ENCODE assay signal across 9 mouse cellular contexts in genomic region chr11:51643761-51644160, GRCm38 (mm10). TPM values are rescaled to one million over a fixed set of nuclear protein-coding genes. Genes with fewer than 3 reads are reported as not detected.
A peak's percentile ranks its signal among the peaks of the same experiment; 100 is the strongest.
DNase-seq lines count a peak whose midpoint lies in the region; ATAC-seq lines count a peak whose summit lies in the region.
"Had no signal": no experiment of that assay in that cellular context is flagged by ENCODE, and none has a peak within 500 bp of the region (broad histone marks: within the 10 kb centered on the region; RNA-seq: fewer than 3 reads in every experiment).

No protein-coding gene starts in this region.

- WGBS in embryonic facial prominence, embryonic 13.5 days, result 50% methylated on average over 15 of the region's 15 CpGs

- peak; percentile 61 for DNase-seq in adrenal gland, postnatal 14 days
- no peak for DNase-seq in adrenal gland, postnatal 25 days
- DNase-seq in left cerebral cortex, postnatal 4 days, result peak; percentile 89
- no peak for DNase-seq in left cerebral cortex, postnatal 14 days (ENCODE audit: low spot score in 2 of 2)
- peak; percentile 70 to 74 for DNase-seq in thymus, adult 18-20 months
- no peak for DNase-seq in c-Kit-positive CD71-positive TER-119-positive erythroid progenitor cells, embryonic 14.5 days (ENCODE audit: low spot score)
- DNase-seq in lung, postnatal 25 days (ENCODE audit: low spot score), result no peak

- no peaks in the 10 kb centered on the region for H3K9me3 ChIP-seq in embryonic facial prominence, embryonic 13.5 days
- H3K9me3 ChIP-seq: intestine, embryonic 15.5 days had no signal

- peaks cover 34% of the 10 kb centered on the region for H3K36me3 ChIP-seq in embryonic facial prominence, embryonic 13.5 days
- H3K36me3 ChIP-seq: intestine, embryonic 15.5 days had no signal

- H3K27ac ChIP-seq in embryonic facial prominence, embryonic 13.5 days, result peak overlapping the region; percentile 60
- H3K27ac ChIP-seq: intestine, embryonic 15.5 days had no signal

- intact Hi-C loops in left cerebral cortex, postnatal 4 days (cut with DNase I), result no loop called here
- intact Hi-C loops in left cerebral cortex, postnatal 14 days (cut with DNase I), result no loop called here

- peak overlapping the region; percentile 28 for H3K9ac ChIP-seq in embryonic facial prominence, embryonic 13.5 days
- H3K9ac ChIP-seq: intestine, embryonic 15.5 days had no signal

- H3K4me1 ChIP-seq in embryonic facial prominence, embryonic 13.5 days, result peaks cover 21% of the 10 kb centered on the region

- no peak overlapping the region for H3K4me3 ChIP-seq in embryonic facial prominence, embryonic 13.5 days
- H3K4me3 ChIP-seq: intestine, embryonic 15.5 days had no signal

- no peaks in the 10 kb centered on the region for H3K27me3 ChIP-seq in embryonic facial prominence, embryonic 13.5 days
- H3K27me3 ChIP-seq: intestine, embryonic 15.5 days had no signal

- H3K4me2 ChIP-seq in embryonic facial prominence, embryonic 13.5 days, result peak overlapping the region; percentile 7; the same call in 1 of the 2 replicates
- H3K4me2 ChIP-seq: intestine, embryonic 15.5 days had no signal

- ATAC-seq in embryonic facial prominence, embryonic 13.5 days (ENCODE audit: insufficient number of reproducible peaks, insufficient read depth, low FRiP score, low TSS enrichment, low read depth), result no peak
- ATAC-seq: intestine, embryonic 15.5 days had no signal

RNA-seq across cellular contexts. Expression of gene N4bp3, which starts 6.9 kb away (rescaled TPM):
- total RNA-seq in adrenal gland, postnatal 14 days (2021), result 16.2 and 18.8 TPM in 2 replicates
- 11.1 and 13.7 TPM in 2 replicates for total RNA-seq in adrenal gland, postnatal 25 days (2021)
- total RNA-seq in left cerebral cortex, postnatal 4 days (2021), result 10 to 100 TPM; 15.1 to 16.0 TPM
- total RNA-seq in left cerebral cortex, postnatal 14 days (2021), result 10 to 100 TPM in 1 of 2 experiments, 1 to 10 TPM in 1; 9.1 to 11.0 TPM
- 19.0 and 21.2 TPM in 2 replicates for polyA plus RNA-seq in embryonic facial prominence, embryonic 13.5 days (2015; fragmentation: Nextera tagmentation; extraction: Ambion mirVana)

RNA-seq across cellular contexts. Expression of gene D930048N14Rik, which starts 7.0 kb away (rescaled TPM):
- 1.9 and 2.7 TPM in 2 replicates for total RNA-seq in adrenal gland, postnatal 14 days (2021)
- total RNA-seq in adrenal gland, postnatal 25 days (2021), result 3.5 and 4.0 TPM in 2 replicates
- total RNA-seq in left cerebral cortex, postnatal 4 days (2021), result 1 to 10 TPM; 1.1 to 1.2 TPM
- 1 to 10 TPM in 1 of 2 experiments, under 1 TPM in 1; 0.91 to 1.1 TPM for total RNA-seq in left cerebral cortex, postnatal 14 days (2021)
- polyA plus RNA-seq in embryonic facial prominence, embryonic 13.5 days (2015; fragmentation: Nextera tagmentation; extraction: Ambion mirVana), result 2.6 and 3.4 TPM in 2 replicates

RNA-seq across cellular contexts. Expression of gene Rmnd5b, which starts 8.1 kb away (rescaled TPM):
- 39.0 and 39.9 TPM in 2 replicates for total RNA-seq in adrenal gland, postnatal 14 days (2021)
- total RNA-seq in adrenal gland, postnatal 25 days (2021), result 54.7 and 55.8 TPM in 2 replicates
- 10 to 100 TPM; 41.4 to 47.5 TPM for total RNA-seq in left cerebral cortex, postnatal 4 days (2021)
- total RNA-seq in left cerebral cortex, postnatal 14 days (2021), result 10 to 100 TPM; 52.3 to 54.6 TPM
- polyA plus RNA-seq in embryonic facial prominence, embryonic 13.5 days (2015; fragmentation: Nextera tagmentation; extraction: Ambion mirVana), result 49.3 and 49.9 TPM in 2 replicates

RNA-seq across cellular contexts. Expression of gene Nhp2, which starts 24.2 kb away (rescaled TPM):
- 64.2 and 74.7 TPM in 2 replicates for total RNA-seq in adrenal gland, postnatal 14 days (2021)
- 68.0 and 76.9 TPM in 2 replicates for total RNA-seq in adrenal gland, postnatal 25 days (2021)
- total RNA-seq in left cerebral cortex, postnatal 4 days (2021), result 10 to 100 TPM; 60.2 to 60.4 TPM
- total RNA-seq in left cerebral cortex, postnatal 14 days (2021), result 10 to 100 TPM; 46.5 to 49.4 TPM
- 135 and 151 TPM in 2 replicates for polyA plus RNA-seq in embryonic facial prominence, embryonic 13.5 days (2015; fragmentation: Nextera tagmentation; extraction: Ambion mirVana)

RNA-seq across cellular contexts. Expression of gene Hnrnpab, which starts 37.1 kb away (rescaled TPM):
- 354 and 356 TPM in 2 replicates for total RNA-seq in adrenal gland, postnatal 14 days (2021)
- total RNA-seq in adrenal gland, postnatal 25 days (2021), result 304 and 331 TPM in 2 replicates
- 100 to 1,000 TPM; 339 to 358 TPM for total RNA-seq in left cerebral cortex, postnatal 4 days (2021)
- total RNA-seq in left cerebral cortex, postnatal 14 days (2021), result 100 to 1,000 TPM; 131 to 144 TPM
- 458 and 524 TPM in 2 replicates for polyA plus RNA-seq in embryonic facial prominence, embryonic 13.5 days (2015; fragmentation: Nextera tagmentation; extraction: Ambion mirVana)

Comparison
In these comparisons a context has a peak if more than half of its experiments do, and no peak if none do; other contexts are left out.
1. DNase-seq: peak in adrenal gland, postnatal 14 days (single experiment), left cerebral cortex, postnatal 4 days (single experiment) and thymus, adult 18-20 months (2 of 2); none in adrenal gland, postnatal 25 days (single experiment), left cerebral cortex, postnatal 14 days (0 of 2), c-Kit-positive CD71-positive TER-119-positive erythroid progenitor cells, embryonic 14.5 days (single experiment) and lung, postnatal 25 days (single experiment).